Mouse (Mus musculus): Measurements from ENCODE around the gene Fam20c. TPM values are rescaled to one million over a fixed set of nuclear protein-coding genes. Genes with fewer than 3 reads are reported as not detected.

Gene Fam20c
- polyA plus RNA-seq, 1 experiment from 2014 or later = 7.0 TPM

DNA sequence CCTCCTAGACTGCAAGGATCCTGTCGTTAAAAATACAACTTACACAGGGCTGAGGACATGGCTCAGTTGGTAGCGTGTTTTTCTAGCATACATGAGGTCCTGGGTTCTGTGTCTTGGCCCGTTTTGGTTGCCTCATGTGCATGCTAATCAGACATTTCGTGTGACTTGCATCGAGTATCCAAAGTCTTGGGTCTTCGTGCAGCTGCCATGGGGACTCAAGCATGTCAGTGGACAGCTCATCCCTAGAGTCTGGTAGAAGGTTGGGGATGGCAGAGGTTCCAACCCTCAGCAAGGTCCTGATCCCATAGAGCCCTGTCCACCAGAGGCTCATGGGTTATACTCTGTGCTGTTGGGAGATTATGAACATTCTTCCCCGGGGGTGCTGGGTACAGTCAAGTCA lies 33.3 kb downstream of the Fam20c start:
- 87% methylated on average over 7 of the region's 7 CpGs for WGBS
- H3K36me3 ChIP-seq = peaks cover 13% of the 10 kb centered on the region
- H3K9me3 ChIP-seq (replicated peaks) = no peaks in the 10 kb centered on the region; the same call in 1 of the 2 replicates
- no peak for DNase-seq (ENCODE audit: low spot score)
- H3K27me3 ChIP-seq (ENCODE audit: low read depth, poor library complexity, severe bottlenecking) = no peaks in the 10 kb centered on the region
- H3K4me1 ChIP-seq = peaks cover 7% of the 10 kb centered on the region; the same call in 1 of the 2 replicates
- no peak overlapping the region for H3K27ac ChIP-seq (replicated peaks)
- no peak overlapping the region for H3K4me3 ChIP-seq

DNA sequence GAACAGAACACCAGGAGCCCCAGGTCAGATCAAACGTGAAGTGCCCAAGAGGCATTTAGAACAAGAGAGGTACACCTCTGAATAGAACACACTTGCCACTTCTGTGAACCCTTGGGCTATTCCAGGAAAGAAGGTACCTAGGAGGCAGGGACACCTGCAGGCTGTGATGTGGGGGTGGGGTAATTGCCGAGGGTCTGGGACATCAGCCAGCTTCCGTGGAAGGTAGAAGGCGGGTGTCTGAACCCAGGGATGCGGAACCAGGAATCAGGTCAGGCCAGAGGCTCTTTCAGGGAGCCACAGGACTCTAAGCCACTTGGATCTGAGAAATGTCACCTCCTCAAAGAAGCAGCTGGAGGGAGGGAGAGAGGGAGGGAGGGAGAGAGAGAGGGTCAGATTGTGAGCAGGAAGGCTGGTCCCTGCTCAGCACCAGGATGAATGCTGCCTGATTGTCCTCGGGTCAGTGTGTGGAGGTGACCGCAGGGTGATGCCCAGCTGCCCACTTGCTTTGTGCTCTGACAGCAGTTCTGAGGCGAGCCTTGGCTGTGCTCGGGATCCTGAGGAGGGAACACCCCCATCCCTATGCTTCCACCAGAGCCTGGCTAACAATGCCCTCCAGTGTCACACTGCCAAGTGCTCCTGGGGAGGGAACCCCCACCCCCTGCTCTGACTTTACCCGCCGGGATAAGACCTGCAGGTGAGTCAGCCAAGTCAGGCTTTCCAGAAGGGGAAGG lies 34.3 kb downstream of the Fam20c start:
- no peak for DNase-seq (ENCODE audit: low spot score)
- H3K27ac ChIP-seq (replicated peaks) = peak overlapping the region; percentile 25; the same call in 1 of the 2 replicates

DNA sequence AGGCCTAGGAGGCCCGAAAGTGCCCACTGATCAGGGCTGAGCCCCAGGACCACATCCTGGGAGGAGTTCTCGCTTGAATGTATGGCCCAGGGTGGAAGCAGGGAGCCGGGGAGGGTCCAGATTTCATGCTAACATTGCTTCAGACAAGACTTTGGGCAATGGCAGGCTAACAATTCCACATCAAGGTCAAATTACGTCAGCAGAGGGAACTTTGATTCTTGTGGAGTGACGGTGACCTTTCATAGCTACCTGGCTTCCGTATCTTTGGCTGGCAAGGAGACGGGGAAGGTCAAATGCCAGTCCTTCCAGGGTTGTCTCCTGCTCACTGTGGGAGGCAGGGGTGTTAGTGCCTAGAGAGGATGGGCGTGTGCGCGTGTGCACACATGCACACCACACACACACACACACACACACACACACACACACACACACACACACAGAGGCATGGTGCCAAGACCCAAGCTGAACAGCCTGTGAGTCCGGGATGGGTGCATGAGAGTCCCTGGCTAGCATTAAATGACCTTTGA lies 36.7 kb downstream of the Fam20c start:
- Histone ChIP-seq H3K27me3 (ENCODE audit: low read depth, poor library complexity, severe bottlenecking) (no peaks in the 10 kb centered on the region), H3K36me3 (peaks cover 37% of the 10 kb centered on the region), H3K4me1 (peaks cover 7% of the 10 kb centered on the region; the same call in 1 of the 2 replicates), H3K27ac (replicated peaks) (no peak overlapping the region), H3K4me3 (no peak overlapping the region), H3K9me3 (replicated peaks) (no peaks in the 10 kb centered on the region; the same call in 1 of the 2 replicates)
- DNase-seq (ENCODE audit: low spot score) = no peak
- WGBS = 86% methylated on average over 11 of the region's 11 CpGs

More for the DNA sequence above, 34.3 kb downstream of the Fam20c start:
- no peak overlapping the region for H3K4me3 ChIP-seq
- H3K36me3 ChIP-seq = peaks cover 19% of the 10 kb centered on the region
- 60% methylated on average over 11 of the region's 11 CpGs for WGBS
- H3K9me3 ChIP-seq (replicated peaks) = no peaks in the 10 kb centered on the region; the same call in 1 of the 2 replicates
- H3K27me3 ChIP-seq (ENCODE audit: low read depth, poor library complexity, severe bottlenecking) = no peaks in the 10 kb centered on the region
- H3K4me1 ChIP-seq = peaks cover 7% of the 10 kb centered on the region; the same call in 1 of the 2 replicates

DNA sequence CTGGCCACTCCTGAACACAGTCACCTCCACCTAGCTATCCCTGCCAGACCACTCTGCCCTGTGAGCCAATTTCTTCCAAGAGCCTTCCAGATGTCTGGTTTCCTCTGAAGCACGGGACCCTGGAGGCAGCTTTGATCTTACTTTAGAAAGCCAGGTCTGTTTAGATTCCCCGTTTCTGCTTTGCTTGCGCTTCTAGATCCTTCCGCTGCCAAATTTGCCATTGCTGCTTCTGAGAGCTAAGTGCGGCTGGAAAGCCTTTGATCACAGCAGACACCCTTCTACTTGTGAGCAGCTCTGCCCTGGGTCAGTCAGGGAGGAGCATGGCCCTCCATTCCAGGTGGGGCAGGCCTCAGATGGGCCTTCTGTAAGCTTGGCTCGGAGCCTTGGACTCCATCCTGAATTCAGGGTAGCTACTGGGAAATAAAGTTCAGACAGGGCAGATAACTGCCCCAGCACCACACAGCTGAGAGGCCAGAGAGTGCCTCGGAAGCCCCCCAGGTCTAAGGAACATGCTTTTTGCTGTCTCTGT lies 47.3 kb downstream of the Fam20c start:
- no peak overlapping the region for H3K27ac ChIP-seq (replicated peaks)

DNA sequence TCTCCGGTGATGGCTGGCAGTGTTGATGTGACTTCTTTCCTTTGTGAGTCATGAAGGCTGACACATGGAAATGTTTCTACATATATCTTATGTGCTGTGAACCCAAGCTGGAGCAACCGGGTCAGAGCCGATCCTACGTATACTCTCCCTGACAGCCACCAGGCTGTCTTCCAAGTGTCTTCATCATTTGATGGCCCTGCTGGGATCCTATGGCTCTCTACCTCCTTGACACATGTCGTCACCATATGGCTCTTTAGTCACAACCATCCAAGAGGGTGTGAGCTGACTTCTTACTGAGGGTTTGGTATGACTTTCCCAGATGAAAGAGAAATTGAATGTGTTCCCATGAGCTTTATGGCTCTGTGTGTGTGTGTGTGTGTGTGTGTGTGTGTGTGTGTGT lies 50.0 kb downstream of the Fam20c start:
- Histone ChIP-seq H3K4me3 (no peak overlapping the region), H3K27me3 (ENCODE audit: low read depth, poor library complexity, severe bottlenecking) (no peaks in the 10 kb centered on the region), H3K4me1 (no peaks in the 10 kb centered on the region), H3K36me3 (peaks cover 32% of the 10 kb centered on the region), H3K27ac (replicated peaks) (no peak overlapping the region), H3K9me3 (replicated peaks) (no peaks in the 10 kb centered on the region)
- WGBS = 95% methylated on average over 5 of the region's 5 CpGs
- no peak for DNase-seq (ENCODE audit: low spot score)

More for the DNA sequence above, 47.3 kb downstream of the Fam20c start:
- no peak overlapping the region for H3K4me3 ChIP-seq
- no peaks in the 10 kb centered on the region for H3K27me3 ChIP-seq (ENCODE audit: low read depth, poor library complexity, severe bottlenecking)
- 79% methylated on average over 7 of the region's 7 CpGs for WGBS
- peaks cover 10% of the 10 kb centered on the region for H3K36me3 ChIP-seq
- no peaks in the 10 kb centered on the region for H3K9me3 ChIP-seq (replicated peaks)
- no peaks in the 10 kb centered on the region for H3K4me1 ChIP-seq
- no peak for DNase-seq (ENCODE audit: low spot score)

DNA sequence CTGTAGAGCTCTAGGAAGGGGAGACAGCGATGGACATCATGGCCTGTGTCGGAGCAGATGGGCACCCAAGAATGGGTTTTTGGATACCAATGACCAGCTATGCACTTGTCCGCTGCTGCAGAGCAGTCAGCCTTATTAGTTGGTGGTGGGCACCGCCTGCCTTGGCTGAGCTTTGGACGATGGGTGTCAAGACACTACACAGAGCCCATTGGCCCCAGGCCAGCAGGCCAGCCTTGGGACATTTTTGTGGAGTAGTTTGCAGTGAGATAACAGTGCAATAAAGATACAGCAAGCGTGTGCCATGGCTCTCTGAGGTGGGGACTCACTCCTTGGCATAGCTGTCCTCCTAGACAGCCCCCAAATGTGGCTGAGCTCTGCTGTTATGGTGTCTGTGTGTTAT lies 55.5 kb downstream of the Fam20c start:
- Histone ChIP-seq H3K36me3 (peaks cover 42% of the 10 kb centered on the region), H3K4me1 (no peaks in the 10 kb centered on the region), H3K4me3 (no peak overlapping the region), H3K27ac (replicated peaks) (no peak overlapping the region), H3K27me3 (ENCODE audit: low read depth, poor library complexity, severe bottlenecking) (no peaks in the 10 kb centered on the region), H3K9me3 (replicated peaks) (no peaks in the 10 kb centered on the region)
- no peak for DNase-seq (ENCODE audit: low spot score)
- WGBS = 93% methylated on average over 6 of the region's 6 CpGs

DNA sequence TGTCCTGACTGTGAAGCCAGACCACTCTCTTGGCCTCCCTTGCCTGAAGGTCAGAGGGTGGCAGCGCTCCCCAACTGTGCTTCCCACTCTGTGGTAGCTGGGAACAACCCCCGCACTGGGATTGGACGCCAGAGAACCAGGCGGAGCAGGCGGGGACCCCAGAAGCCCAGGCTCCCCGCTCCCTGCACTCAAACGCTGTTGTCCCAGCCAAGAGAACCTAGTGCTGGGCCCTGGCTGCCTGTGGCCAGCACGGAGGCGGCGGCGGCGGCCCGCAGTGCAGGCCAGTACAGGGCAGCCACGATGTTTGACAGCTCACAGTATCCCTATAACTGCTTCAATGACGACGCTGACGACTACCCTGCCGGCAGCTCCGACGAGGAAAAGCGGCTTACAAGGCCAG lies 65.5 kb downstream of the Fam20c start, which contains the start of gene Gm5294:
Gm5294 (plus strand) TSS at position 301 of the 400 bp plus-strand sequence.
- no peak for DNase-seq (ENCODE audit: low spot score)
- no peaks in the 10 kb centered on the region for H3K36me3 ChIP-seq
- WGBS = 5% methylated on average over 21 of the region's 21 CpGs
- H3K9me3 ChIP-seq (replicated peaks) = peaks cover 4% of the 10 kb centered on the region; the same call in 1 of the 2 replicates
- H3K27me3 ChIP-seq (ENCODE audit: low read depth, poor library complexity, severe bottlenecking) = peaks cover 68% of the 10 kb centered on the region
- no peak within 1 kb of the TSS for H3K27ac ChIP-seq (replicated peaks)
- H3K4me1 ChIP-seq = peaks cover 19% of the 10 kb centered on the region
- H3K4me3 ChIP-seq = peak within 1 kb of the TSS; percentile 49

DNA sequence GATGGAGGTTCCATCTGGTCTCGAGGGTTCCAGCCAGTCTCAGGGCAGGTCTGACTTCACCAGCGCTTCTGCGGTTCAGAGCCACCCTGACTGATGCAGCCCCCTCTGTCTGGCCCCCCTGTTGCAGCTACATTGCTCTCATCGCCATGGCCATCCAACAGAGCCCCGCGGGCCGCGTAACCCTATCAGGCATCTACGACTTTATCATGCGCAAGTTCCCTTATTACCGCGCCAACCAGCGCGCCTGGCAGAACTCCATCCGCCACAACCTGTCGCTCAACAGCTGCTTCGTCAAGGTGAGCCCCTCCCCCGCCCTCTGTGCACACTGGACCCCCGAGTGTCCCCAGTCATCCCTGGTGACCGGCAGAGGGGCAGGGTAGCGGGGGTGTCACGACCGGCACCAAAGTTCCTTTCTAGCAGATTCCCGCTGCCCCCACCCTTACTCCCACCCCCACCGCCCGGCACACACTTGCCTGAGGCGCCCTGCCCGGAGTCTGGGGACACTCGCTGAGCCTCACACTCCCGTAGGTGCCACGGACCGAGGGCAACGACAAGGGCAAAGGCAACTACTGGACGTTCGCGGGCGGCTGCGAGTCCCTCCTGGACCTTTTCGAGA lies 66.5 kb downstream of the Fam20c start:
- Histone ChIP-seq H3K9me3 (replicated peaks) (peaks cover 4% of the 10 kb centered on the region; the same call in 1 of the 2 replicates), H3K4me3 (peak overlapping the region; percentile 49), H3K4me1 (peaks cover 19% of the 10 kb centered on the region), H3K27ac (replicated peaks) (no peak overlapping the region), H3K27me3 (ENCODE audit: low read depth, poor library complexity, severe bottlenecking) (peaks cover 76% of the 10 kb centered on the region), H3K36me3 (no peaks in the 10 kb centered on the region)
- WGBS = 3% methylated on average over 32 of the region's 39 CpGs
- peak; percentile 33 for DNase-seq (ENCODE audit: low spot score)

DNA sequence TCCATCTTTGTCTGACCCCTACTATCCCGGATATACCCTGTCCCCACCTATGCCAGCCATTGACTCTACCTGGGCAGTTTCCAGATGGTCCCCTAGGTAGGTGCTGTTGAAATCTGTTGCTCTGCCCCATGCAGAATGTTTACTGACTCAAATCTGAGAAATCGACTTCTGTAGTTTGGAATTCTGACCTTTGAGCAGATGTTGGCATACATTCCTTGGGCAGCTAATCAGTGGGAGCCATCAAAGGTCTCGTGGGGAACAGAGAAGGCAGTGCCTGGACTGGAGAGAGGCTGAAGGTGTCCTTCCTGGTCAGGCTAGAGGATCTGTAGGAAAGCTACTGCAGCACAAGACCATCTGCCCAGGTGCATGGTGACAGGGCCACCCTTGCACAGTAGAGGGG lies 70.8 kb downstream of the Fam20c start:
- Histone ChIP-seq H3K27me3 (ENCODE audit: low read depth, poor library complexity, severe bottlenecking) (peaks cover 54% of the 10 kb centered on the region), H3K9me3 (replicated peaks) (no peaks in the 10 kb centered on the region), H3K4me1 (peaks cover 19% of the 10 kb centered on the region), H3K36me3 (no peaks in the 10 kb centered on the region), H3K4me3 (no peak overlapping the region), H3K27ac (replicated peaks) (no peak overlapping the region)
- DNase-seq (ENCODE audit: low spot score) = no peak
- 78% methylated on average over 3 of the region's 3 CpGs for WGBS

DNA sequence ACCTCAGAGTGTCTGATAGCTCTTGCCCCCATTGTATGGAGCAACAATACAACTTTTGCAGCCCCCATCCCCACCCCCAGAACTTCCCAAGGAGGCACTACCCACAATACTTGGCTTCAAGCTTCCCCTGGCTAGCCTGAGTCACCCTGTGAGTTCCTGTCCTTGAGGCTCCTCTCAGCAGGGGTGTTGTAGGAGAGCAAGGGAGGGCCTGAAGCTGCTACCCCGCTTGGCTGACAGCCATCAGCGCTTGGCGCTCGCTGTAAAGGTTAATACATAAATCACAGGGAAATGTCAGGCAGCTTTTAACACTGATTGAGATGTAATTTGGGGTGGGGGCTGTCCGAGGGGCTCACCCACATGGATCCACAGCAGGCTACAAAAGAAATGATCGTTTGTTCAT lies 79.1 kb downstream of the Fam20c start:
- no peaks in the 10 kb centered on the region for H3K4me1 ChIP-seq
- WGBS = 71% methylated on average over 6 of the region's 6 CpGs
- H3K27me3 ChIP-seq (ENCODE audit: low read depth, poor library complexity, severe bottlenecking) = no peaks in the 10 kb centered on the region
- no peaks in the 10 kb centered on the region for H3K36me3 ChIP-seq
- no peak overlapping the region for H3K4me3 ChIP-seq
- no peaks in the 10 kb centered on the region for H3K9me3 ChIP-seq (replicated peaks)
- no peak overlapping the region for H3K27ac ChIP-seq (replicated peaks)
- no peak for DNase-seq (ENCODE audit: low spot score)

DNA sequence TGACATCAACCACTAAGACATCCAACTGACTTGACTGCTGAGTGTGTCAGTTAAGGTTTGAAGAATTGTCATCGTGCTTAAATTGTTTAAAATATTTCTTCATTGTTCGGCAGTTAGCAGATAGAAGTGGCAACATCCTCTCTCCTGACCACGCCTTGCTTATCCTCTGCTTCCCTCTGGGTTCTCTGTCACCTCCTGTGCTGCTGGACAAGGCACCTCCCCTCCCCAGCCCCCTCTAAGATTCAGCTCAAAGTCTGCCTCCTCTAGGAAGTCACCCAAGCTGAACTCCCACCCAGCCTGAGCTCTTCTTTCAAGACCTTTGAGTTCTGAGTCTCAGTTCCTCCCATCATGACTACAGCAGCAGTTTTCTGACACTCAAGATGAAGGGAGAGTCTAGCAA lies 80.6 kb downstream of the Fam20c start:
- Histone ChIP-seq H3K36me3 (no peaks in the 10 kb centered on the region), H3K4me1 (no peaks in the 10 kb centered on the region), H3K4me3 (no peak overlapping the region), H3K9me3 (replicated peaks) (no peaks in the 10 kb centered on the region), H3K27me3 (ENCODE audit: low read depth, poor library complexity, severe bottlenecking) (no peaks in the 10 kb centered on the region), H3K27ac (replicated peaks) (no peak overlapping the region)
- 91% methylated on average over 3 of the region's 3 CpGs for WGBS
- no peak for DNase-seq (ENCODE audit: low spot score)

DNA sequence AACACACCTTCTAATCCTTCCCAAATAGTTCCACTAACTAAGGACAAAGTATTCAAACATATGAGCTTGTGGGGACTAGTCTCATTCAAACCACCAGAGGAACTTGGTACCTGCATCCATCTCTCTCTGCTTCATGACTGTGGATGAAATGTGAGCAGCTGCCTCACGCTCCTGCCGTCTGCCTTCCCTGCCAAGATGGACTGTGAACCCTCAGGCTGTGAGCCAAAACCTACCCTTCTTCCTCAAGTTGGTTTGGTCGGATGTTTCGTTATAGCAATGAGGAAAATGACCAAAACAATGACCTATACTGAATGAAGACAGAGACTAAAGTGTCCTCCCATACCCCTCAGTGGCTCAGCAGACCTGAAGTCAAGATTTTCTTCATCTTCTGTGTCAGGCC lies 86.7 kb downstream of the Fam20c start:
- no peaks in the 10 kb centered on the region for H3K36me3 ChIP-seq
- no peaks in the 10 kb centered on the region for H3K4me1 ChIP-seq
- no peak for DNase-seq (ENCODE audit: low spot score)
- no peaks in the 10 kb centered on the region for H3K9me3 ChIP-seq (replicated peaks)
- no peak overlapping the region for H3K4me3 ChIP-seq
- WGBS = 88% methylated on average over 4 of the region's 4 CpGs
- no peak overlapping the region for H3K27ac ChIP-seq (replicated peaks)
- no peaks in the 10 kb centered on the region for H3K27me3 ChIP-seq (ENCODE audit: low read depth, poor library complexity, severe bottlenecking)
